Mouse (Mus musculus): ENCODE measurements around the gene Pgc.

The Pgc gene

GRCm38 (mm10) chr17:47710036-47710435 is 16.6 kb upstream of the Pgc start:
- DNase-seq: no peak

GRCm38 (mm10) chr17:47711883-47712282 is 14.8 kb upstream of the Pgc start:
- DNase-seq: no peak

DNA sequence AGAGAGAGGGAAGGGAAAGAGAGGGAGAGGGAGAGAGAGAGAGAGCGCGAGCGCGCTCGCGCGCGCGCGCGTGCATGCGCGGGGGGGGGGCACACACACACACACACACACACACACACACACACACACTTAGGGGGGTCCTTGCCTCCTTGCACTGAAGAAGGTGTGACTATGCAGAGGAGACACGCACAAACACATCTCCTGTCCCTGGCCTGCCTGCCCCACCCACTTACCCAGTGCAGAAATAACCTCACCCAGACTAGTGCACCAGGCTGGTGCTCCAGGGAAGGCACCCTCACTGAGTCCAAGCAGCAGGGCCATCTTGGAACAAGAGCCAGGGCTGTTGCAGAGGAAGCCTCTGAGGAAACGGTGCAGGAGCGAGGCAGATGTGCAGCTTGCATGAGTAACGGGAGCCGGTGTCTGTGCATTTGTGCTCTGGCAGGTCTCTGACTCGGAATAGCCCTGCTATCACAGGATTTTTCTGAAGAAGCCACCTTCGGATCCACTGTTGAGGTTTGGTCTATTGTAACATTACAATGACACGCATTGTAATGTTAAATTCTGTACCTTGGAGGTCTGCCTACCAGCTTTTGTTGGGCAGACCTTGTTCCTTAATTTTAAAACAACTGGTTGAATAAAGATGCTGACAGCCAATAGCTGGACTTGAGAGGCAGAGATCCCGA is 13.6 kb upstream of the Pgc start:
- DNase-seq: no peak

DNA sequence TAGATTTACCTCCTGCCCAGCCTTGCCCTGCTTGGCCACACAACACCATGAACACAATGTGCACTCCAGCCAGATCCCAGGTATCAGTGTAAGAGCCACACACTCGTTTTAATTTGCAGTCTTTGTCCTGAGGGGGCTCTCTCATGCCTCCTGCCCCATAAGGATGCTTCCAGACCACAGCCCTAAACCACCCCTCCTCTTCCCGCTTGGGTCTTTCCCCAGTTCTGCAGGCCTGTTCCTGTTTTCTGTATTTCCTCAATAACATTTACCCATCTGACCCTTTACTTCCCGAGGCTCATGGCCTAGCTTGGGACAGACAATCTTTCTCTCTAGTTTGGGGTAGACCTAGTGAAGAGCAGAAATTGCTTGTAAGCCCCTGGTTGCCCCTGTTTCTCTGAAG is 11.6 kb upstream of the Pgc start:
- no peak for DNase-seq

- DNase-seq: no peak
These were observed 5.5 kb upstream of the Pgc start for GRCm38 (mm10) chr17:47721183-47721582.

DNA sequence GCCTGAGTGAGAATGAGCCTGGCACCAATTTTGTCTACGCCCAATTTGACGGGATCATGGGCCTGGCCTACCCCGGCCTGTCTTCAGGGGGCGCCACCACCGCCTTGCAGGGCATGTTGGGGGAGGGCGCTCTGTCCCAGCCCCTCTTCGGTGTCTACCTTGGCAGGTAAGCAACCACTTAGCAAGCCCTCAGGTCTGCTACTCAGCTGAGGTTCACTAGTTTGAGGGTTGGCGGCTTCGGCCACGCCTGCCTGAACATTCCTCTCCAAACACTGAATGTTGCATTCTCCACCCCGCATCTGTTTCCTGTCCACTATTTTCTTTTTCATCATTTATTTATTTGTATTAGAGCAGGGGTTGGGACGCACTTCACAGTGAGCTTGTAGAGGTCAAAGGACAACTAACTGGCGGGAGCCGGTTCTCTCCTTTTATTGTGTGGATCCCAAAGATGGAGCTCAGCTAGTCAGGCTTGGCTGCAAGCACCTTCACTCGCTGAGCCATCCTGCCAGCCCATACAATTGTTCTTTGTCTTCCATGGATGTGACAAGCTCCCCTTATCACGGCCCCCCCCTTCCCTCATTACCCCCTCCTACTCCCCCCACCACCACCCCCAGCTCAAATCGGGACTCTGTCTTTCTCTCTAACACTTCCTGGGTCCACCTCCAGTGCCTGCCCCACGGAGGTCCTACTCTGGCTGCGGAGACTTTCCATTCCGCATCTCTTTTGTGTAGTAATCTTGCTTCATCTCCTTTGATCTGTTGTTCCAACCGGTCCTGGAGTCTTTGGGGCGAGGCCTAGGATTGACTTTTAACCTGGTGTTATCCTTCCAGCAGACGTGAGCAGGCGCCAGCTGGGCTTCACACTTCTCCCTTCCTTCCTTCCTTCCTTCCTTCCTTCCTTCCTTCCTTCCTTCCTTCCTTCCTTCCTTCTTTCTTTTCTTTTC is 4.3 kb downstream of the Pgc start:
- no peak for DNase-seq

DNA sequence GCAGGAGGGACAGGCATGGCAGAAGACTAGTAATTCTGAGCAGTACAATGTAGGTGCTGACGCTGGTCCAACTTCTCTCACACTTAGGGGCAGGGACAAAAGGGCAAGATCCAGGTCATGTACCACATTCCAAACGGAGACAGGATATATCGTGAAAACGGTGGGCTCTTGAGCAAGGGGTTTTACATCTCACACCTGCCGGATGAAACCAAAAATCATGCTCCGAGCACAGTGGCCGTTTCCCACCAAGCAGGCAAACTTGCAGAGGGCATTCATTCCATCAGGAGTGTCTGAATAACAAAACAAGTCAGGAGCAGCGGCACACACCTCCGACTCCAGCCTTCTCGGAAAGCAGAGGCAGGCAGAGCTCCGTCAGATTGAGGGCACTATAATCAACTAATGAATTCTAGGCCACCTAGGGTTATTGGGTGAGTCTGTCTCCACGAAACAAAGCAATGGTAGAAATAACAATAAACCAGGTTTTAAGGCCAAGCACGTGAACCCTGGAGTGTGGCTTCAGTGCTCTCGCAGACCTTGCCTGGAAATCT is 9.0 kb downstream of the Pgc start:
- DNase-seq: peak; percentile 61

DNA sequence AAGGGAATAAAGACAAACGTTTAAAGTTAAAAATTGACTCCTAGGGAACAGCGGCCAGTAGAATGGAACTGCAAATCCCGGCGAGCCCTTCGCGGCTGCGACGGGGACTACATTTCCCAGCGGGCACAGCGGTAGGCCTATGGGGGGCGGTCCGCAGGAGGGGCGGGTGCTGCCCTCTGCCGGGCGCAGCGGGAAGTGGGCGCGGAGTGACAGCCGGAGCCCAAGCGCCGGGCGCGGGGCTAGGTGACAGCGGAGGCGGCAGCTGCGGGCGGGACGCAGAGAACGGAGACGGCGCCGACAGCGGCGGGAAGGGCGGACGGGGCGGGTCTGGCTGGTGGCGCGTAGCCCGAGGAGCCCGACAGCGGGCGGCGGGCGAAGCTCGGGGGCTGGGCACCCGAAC is 10.2 kb downstream of the Pgc start, which contains the start of gene Tfeb:
Tfeb (plus strand) TSS at position 175 of the 400 bp plus-strand sequence.
- DNase-seq: peak; percentile 96

DNA sequence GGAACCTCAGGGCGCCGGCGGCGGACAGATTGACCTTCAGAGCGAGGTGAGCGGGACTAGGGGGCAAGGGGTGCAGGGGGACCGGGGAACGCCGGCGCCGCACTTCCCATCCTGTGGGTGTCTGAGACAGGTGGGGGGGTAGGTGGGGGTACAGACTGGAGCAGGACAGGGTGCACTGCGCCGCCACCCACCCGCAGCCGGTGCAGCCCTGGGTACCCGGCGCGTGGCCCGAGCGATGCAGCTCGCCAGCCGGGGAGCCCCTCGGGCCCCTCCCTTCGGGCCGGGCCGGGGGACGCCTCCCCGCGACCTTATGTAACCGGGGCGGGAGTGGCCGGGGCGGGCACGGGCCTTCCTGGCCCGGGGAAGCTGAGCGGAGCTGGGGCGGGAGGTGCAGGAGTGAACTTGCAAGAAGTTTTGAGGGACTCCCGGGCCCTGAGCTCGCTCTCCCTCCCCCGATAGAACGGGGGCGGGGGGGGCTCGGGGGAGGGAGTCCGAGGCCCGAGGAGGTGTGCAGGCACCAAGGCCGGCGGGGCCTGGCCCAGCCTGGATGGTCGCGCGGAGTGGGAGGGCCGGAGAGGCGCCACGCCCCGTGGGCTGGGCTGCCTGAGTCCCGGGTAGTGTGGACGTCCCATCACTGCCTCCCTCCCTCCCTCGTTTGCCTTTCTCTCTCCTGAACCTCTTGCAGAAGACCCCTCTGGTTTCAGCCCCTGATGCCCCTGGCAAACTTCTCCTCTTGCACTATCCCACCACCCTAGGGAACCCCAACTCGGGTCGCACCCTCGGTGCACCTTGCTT is 10.8 kb downstream of the Pgc start:
- peak; percentile 90 for DNase-seq

- peak; percentile 60 for DNase-seq
These were observed 11.6 kb downstream of the Pgc start for GRCm38 (mm10) chr17:47738066-47738878.

DNA sequence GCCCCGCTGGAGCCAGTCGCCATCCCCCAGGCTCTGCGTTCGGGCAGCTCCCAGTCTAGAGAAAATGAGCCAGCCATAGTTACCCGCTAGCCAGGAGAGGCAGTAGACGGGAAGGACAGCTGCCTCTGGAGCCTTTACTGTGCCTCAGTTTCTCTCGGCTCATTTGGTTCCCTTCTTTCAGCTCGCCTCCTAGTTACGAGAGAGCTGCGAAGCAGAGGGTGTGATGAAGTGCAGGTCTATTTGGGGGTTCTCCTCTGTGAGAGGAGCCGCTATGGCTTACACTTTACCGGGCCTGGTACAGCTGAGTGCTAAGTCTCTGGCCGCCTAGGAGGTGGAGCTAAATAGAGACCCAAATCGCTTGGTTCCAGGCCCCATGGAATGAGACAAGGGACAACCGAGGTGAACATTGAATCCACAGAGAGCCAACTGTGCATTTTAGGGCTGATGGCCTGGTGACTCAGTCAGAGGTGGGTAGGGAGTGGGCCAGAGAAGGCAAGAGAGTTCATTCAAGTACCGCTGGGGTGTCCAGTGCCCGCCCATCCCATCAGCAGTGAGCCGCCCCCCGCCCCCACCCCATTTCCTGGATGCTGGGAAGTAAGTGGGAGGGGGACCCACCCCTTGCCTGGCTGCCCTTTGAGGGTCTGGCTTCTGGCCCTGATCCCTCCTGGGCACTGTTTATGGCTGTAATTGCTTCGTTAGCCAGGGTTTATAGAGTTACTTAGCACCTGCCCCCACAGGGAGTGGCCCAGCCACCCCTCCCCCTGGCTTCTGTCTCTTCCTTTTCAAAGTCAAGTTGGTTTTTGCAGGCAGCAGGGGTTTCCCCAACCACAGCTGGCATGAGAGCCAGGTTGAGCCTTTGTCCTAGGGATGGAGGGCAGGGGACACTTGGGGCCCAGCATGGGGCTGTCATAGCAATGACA is 12.5 kb downstream of the Pgc start:
- no peak for DNase-seq

DNA sequence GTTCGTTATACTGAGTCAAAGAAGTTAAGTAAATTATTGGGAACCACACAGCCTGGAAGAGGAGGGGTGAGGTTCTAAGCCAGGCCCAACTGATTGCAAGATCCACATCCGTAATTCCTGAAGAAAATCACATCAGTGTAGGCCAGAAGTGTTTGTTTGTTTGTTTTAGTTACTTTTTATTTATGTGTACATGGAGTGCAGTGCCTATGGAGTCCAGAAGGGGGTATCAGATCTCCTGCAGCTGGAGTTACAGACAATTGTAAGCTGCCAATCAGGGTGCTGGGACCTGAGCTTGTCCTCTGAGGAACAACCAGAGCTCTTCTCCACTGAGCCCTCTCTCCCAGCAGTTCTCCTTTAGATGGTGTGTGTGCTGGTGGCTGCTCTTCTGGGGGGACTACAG is 13.5 kb downstream of the Pgc start:
- DNase-seq: no peak

- DNase-seq: no peak
These were observed 16.5 kb downstream of the Pgc start for GRCm38 (mm10) chr17:47742991-47743734.

DNA sequence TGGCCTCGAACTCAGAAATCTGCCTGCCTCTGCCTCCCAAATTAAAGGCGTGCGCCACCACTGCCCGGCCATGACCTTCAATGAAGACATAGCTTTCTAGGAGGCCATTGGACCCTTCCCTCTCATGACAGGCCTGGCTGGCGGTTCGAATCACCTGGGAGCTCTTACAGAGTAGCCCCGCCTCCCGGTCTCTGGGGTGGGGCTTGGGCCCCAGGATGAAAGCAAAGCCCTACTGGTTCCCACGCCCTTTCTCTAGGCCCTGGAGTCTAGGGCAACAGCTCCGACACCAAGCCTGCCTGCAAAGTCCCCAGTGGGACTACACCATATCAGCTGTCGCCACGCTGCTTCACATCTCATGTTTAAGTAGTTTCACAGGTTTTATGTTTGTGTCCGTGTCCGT is 17.4 kb downstream of the Pgc start:
- DNase-seq: peak; percentile 8

DNA sequence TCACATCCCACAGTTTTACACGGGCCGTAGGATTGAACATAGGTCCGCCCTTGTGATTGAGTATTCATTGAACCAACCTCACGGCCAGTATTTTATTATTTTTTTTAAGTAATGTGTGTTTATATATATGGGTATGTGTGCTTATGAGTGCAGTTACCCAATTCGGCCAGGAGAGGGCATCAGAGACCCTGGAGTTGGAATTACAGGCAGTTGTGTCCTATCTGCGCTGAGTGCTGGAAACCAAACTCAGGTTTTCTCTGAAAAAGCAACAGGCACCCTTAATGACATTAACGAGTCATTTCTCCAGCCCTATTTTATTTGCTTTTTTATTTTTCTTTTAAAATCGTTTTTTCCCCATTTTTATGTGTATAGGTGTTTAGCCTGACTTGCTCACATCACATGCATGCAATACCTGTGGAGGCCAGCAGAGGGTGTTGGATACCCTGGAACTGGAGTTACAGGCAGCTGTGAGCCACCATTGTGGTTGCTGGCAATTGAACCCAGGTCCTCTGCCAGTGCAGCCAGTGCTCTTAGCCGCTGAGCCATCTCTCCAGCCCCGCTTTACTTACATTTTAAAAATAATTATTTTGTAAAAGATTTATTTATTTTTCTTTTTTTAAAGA is 18.2 kb downstream of the Pgc start:
- DNase-seq: no peak

DNA sequence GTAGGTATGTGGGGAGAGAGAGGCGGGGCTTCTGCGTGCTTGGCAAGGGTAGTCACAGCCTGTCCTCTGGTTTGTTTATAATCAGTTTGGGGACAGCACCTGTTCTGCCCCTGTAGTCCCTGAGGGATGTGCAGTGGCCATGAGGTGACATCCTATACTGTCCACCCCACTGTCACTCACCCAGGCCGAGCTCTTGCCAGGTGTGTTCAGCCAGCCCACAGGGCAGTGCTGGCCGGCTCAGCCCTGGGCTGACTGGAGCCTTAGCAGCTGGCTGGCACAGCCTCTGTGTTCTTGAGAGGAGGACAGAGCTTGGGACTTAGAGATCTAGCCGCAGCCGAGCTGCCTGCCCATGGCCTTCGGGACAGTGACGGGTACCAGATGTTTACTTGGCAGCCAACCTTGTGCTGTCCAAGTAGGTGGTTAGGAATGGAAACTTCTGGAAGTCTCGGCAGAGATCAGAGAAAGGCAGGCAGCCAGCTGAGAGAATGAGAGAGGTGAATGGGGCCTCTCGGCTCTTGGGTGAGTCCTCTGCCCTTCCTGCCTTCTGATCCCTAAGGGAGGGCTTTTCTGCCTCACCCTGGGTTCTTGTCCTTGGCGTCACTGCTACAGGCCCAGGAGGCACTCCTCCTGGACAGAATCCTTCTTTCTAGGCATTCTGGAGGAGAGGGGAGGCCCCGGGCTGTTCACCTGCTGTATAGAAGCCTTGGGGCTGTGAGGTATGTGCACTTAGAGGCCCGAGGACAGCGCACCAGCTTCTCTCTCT is 22.3 kb downstream of the Pgc start:
- no peak for DNase-seq

- no peak for DNase-seq
These were observed 23.0 kb downstream of the Pgc start for GRCm38 (mm10) chr17:47749626-47750025.

DNA sequence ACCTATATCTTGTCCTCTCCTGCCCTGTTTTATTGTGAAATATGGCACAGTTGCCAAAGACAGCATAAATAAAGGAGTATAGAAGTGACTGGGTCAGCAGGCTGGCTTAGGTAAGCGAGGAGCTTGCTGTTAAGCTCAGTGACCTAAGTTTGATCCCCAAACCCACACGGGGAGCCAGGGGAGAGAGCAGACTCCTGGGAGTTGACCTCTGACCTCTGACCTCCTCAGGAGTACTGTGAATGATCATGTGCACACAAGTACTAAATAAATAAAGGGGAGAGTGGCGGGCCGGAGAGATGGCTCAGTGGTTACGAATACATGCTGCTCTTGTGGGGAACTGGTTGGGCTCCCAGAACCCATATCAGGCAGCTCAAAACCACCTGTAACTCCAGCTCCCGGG is 23.5 kb downstream of the Pgc start:
- no peak for DNase-seq

DNA sequence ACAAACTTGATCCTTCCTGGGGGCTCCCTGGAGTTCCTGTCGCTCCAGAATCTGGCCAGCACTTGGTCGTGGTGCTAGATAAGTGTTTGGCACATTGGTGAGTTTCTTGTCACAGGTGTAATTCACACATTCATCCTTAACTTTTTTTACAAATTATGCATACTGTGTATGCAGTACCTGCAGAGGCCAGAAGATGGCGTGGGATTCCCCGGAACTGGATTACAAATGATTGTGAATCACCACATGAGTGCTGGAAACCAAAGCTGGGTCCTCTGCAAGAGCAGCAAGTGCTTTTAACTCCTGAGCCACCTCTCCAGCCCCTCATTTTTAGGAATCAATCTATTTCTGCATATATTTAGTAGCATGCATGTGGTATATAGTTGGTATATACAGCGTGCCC is 25.2 kb downstream of the Pgc start:
- no peak for DNase-seq

Data from cerebellum, adult 9-10 months (tissue).